Mouse (Mus musculus): ENCODE measurements around the gene Gm21256.
"Not testable (repeated sequence)": the region's sequence is repeated elsewhere in the genome, so short reads cannot be mapped to it uniquely, and the experiment has no call there.

The Gm21256 gene

GRCm38 (mm10) chrY:47450660-47451059 is at the start of gene Gm21256:
Gm21256 (plus strand) TSS chrY:47450960.
- not testable (repeated sequence) for H3K4me1 ChIP-seq (replicated peaks; ENCODE audit: low read depth, low read length); H3K4me3 ChIP-seq (replicated peaks; ENCODE audit: low read length); H3K36me3 ChIP-seq (ENCODE audit: insufficient read depth, low read length); H3K27me3 ChIP-seq (ENCODE audit: insufficient read depth, low read length); H3K9me3 ChIP-seq (ENCODE audit: low read length)

Data from E14TG2a.4 (cell line).